Mouse (Mus musculus) myocyte (in vitro differentiated cells): ENCODE data around the gene Macrod2.

ENCODE experiments used
- MAX ChIP-seq: IDR thresholded peaks from one replicate; pipeline ENCODE4 v1.6.1; 2011; ENCODE audit warnings: low read depth, mild to moderate bottlenecking, control low read depth
- MYOG ChIP-seq, 3 experiments: IDR thresholded peaks; one replicate each; pipeline ENCODE4 v1.6.1; 2011; ENCODE audit warnings: control low read depth in 2 of 3, low read depth in 2 of 3, mild to moderate bottlenecking in 2 of 3; ENCODE audit not compliant: insufficient read length in 2 of 3, control insufficient read depth in 1 of 3, insufficient read depth in 1 of 3
- POLR2A ChIP-seq: IDR thresholded peaks from one replicate; pipeline ENCODE4 v1.6.1; 2011; ENCODE audit warnings: low read depth, mild to moderate bottlenecking, control low read depth, moderate library complexity; ENCODE audit not compliant: insufficient read length
- POLR2AphosphoS2 ChIP-seq: IDR thresholded peaks from one replicate; pipeline ENCODE4 v1.6.1; 2011; ENCODE audit warnings: low read depth, control low read depth; ENCODE audit not compliant: insufficient read length
- TCF12 ChIP-seq: IDR thresholded peaks from one replicate; pipeline ENCODE4 v1.6.1; 2011; ENCODE audit warnings: mild to moderate bottlenecking, control low read depth; ENCODE audit not compliant: poor library complexity, insufficient read depth, severe bottlenecking

DNA sequence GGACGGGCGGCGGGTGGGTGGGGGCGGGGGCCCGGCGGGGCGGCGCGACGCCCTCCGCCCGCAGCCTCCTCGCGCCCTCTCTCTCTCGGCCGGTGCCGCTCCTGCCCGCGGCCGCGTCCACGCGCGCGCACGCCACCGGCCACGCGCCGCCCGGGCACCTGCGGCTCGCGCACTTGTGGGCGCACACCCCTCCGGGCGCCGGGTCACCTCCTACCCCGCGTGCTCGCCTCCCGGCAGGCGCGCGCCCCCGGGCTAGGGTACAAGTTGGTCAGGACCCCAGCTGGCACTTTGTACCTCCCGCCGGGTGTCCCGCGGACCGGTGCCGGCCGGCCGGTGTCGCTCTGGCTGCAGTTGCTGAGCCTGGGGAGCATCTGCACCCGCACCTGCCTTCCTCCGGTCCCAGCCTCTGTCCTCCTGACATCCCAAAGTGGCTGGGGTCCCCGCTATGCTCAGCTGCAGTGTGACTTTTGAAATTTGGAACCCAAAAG is 679 bp downstream of the Macrod2 start:
- no peak for TF ChIP-seq POLR2A
- no peak for TF ChIP-seq POLR2AphosphoS2
- no peak for TF ChIP-seq TCF12
- TF ChIP-seq MAX: no peak
- no peak for TF ChIP-seq MYOG (IDR thresholded peaks at IDR 0.05; ENCODE audit: control insufficient read depth in 1 of 3, insufficient read depth in 1 of 3, insufficient read length in 2 of 3, low read depth in 2 of 3)
